Mouse (Mus musculus) CH12.LX (cell line): ENCODE measurements around the gene Usp32. TPM values are rescaled to one million over a fixed set of nuclear protein-coding genes. Genes with fewer than 3 reads are reported as not detected.
A peak's percentile ranks its signal among the peaks of the same experiment; 100 is the strongest.

Experiments
- DNase-seq: peaks from one replicate; pipeline ENCODE4 v3.0.0-alpha.2; 2013; ENCODE audit errors: extremely low read depth
- H3K27ac ChIP-seq: 2 replicates; pipeline ENCODE4 v1.5.1; 2012; ENCODE audit warnings: low read depth, mild to moderate bottlenecking, control low read depth, moderate library complexity; ENCODE audit not compliant: insufficient read depth
- H3K27me3 ChIP-seq: replicated peaks from 2 replicates; pipeline ENCODE3; 2012; ENCODE audit warnings: inconsistent platforms
- H3K36me3 ChIP-seq, 2 experiments: replicated peaks in 1 of 2; 2 replicates each; pipeline versions ENCODE3 to v1.6.1; 2012; ENCODE audit warnings: inconsistent platforms in 1 of 2, low read length in 1 of 2, mild to moderate bottlenecking in 1 of 2, mixed read lengths in 1 of 2, moderate library complexity in 1 of 2; ENCODE audit not compliant: control insufficient read depth in 1 of 2, insufficient read depth in 1 of 2
- H3K4me1 ChIP-seq, 2 experiments: 2 replicates each; pipeline ENCODE4 v1.6.1; 2012; ENCODE audit warnings: inconsistent platforms in 1 of 2, moderate library complexity in 1 of 2; ENCODE audit not compliant: insufficient read depth in 2 of 2, control insufficient read depth in 1 of 2
- H3K4me2 ChIP-seq: 2 replicates; pipeline ENCODE4 v1.6.1; 2012; ENCODE audit warnings: low read depth, mild to moderate bottlenecking, control low read depth; ENCODE audit not compliant: poor library complexity, insufficient read depth, severe bottlenecking
- H3K4me3 ChIP-seq, 3 experiments: fragments of 150-350 bp in 1 of 3; sonication (generic) in 1 of 3; replicated peaks in 1 of 3; 2 replicates each; pipeline versions ENCODE3 to v1.5.1; 2011 to 2012; ENCODE audit warnings: low read depth in 2 of 3, low read length in 2 of 3, mild to moderate bottlenecking in 2 of 3, moderate library complexity in 2 of 3, control low read depth in 1 of 3, improper control_type of control experiment in 1 of 3, inconsistent platforms in 1 of 3, mixed read lengths in 1 of 3; ENCODE audit not compliant: poor library complexity in 1 of 3
- H3K79me2 ChIP-seq: replicated peaks from 2 replicates; pipeline ENCODE4 v1.6.1; 2012; ENCODE audit warnings: mild to moderate bottlenecking, moderate library complexity; ENCODE audit not compliant: control insufficient read depth, poor library complexity, insufficient read depth, severe bottlenecking; ENCODE audit errors: extremely low read depth
- H3K9ac ChIP-seq: 2 replicates; pipeline ENCODE4 v1.6.1; 2012; ENCODE audit warnings: low read depth, mild to moderate bottlenecking, control low read depth, moderate library complexity; ENCODE audit not compliant: insufficient read depth
- H3K9me3 ChIP-seq: replicated peaks from 2 replicates; pipeline ENCODE3; 2012; ENCODE audit warnings: low read length, inconsistent platforms, mixed read lengths
- BHLHE40 ChIP-seq: IDR thresholded peaks from 2 replicates; pipeline ENCODE4 v1.6.1; 2011; ENCODE audit warnings: mild to moderate bottlenecking, low read depth, low read length, improper control_type of control experiment
- CHD1 ChIP-seq: IDR thresholded peaks from 2 replicates; pipeline ENCODE4 v1.6.1; 2012; ENCODE audit warnings: low read depth, low read length, improper control_type of control experiment, inconsistent platforms
- CTCF ChIP-seq, 2 experiments: IDR thresholded peaks in 1 of 2; conservative IDR thresholded peaks in 1 of 2; 2 replicates each; pipeline ENCODE4 v1.5.1; 2011 to 2012; ENCODE audit warnings: low read depth in 2 of 2, low read length in 2 of 2, improper control_type of control experiment in 1 of 2, inconsistent platforms in 1 of 2, mild to moderate bottlenecking in 1 of 2, moderate library complexity in 1 of 2
- EP300 ChIP-seq: IDR thresholded peaks from 2 replicates; pipeline ENCODE4 v1.6.1; 2011; ENCODE audit warnings: low read length, improper control_type of control experiment
- ETS1 ChIP-seq: conservative IDR thresholded peaks from 2 replicates; pipeline ENCODE4 v1.6.1; 2012; ENCODE audit warnings: low read depth, mild to moderate bottlenecking, inconsistent platforms, low read length, improper control_type of control experiment, moderate library complexity
- HCFC1 ChIP-seq: IDR thresholded peaks from 2 replicates; pipeline ENCODE4 v1.6.1; 2012; ENCODE audit warnings: low read depth, mild to moderate bottlenecking, inconsistent platforms, low read length, improper control_type of control experiment
- IRF4 ChIP-seq: IDR thresholded peaks from 2 replicates; pipeline ENCODE4 v1.6.1; 2014; ENCODE audit warnings: low read depth, mild to moderate bottlenecking, inconsistent platforms, low read length, improper control_type of control experiment
- JUN ChIP-seq: IDR thresholded peaks from 2 replicates; pipeline ENCODE4 v1.6.1; 2011; ENCODE audit warnings: low read depth, mild to moderate bottlenecking, low read length, improper control_type of control experiment, moderate library complexity; ENCODE audit not compliant: insufficient read depth
- MAFK ChIP-seq: IDR thresholded peaks from 2 replicates; pipeline ENCODE4 v1.6.1; 2011; ENCODE audit warnings: low read length, improper control_type of control experiment; ENCODE audit not compliant: insufficient replicate concordance
- MEF2A ChIP-seq: IDR thresholded peaks from 2 replicates; pipeline ENCODE4 v1.6.1; 2014; ENCODE audit warnings: low read depth, mild to moderate bottlenecking, inconsistent platforms, low read length, improper control_type of control experiment, borderline replicate concordance
- MYC ChIP-seq: IDR thresholded peaks from 2 replicates; pipeline ENCODE4 v1.6.1; 2011; ENCODE audit warnings: low read depth, mild to moderate bottlenecking, improper control_type of control experiment, low read length
- POLR2AphosphoS2 ChIP-seq: IDR thresholded peaks from 2 replicates; pipeline ENCODE4 v1.6.1; 2011; ENCODE audit warnings: low read depth, low read length, improper control_type of control experiment
- RAD21 ChIP-seq: IDR thresholded peaks from 2 replicates; pipeline ENCODE4 v1.6.1; 2011; ENCODE audit warnings: low read depth, mild to moderate bottlenecking, low read length, improper control_type of control experiment, moderate library complexity
- RCOR1 ChIP-seq: conservative IDR thresholded peaks from 2 replicates; pipeline ENCODE4 v1.6.1; 2012; ENCODE audit warnings: low read depth, mild to moderate bottlenecking, inconsistent platforms, low read length, improper control_type of control experiment
- SMC3 ChIP-seq: IDR thresholded peaks from 2 replicates; pipeline ENCODE4 v1.6.1; 2011; ENCODE audit warnings: low read depth, low read length, improper control_type of control experiment
- TBP ChIP-seq: conservative IDR thresholded peaks from 2 replicates; pipeline ENCODE4 v1.6.1; 2011; ENCODE audit warnings: low read depth, low read length, improper control_type of control experiment
- USF1 ChIP-seq: IDR thresholded peaks from 2 replicates; pipeline ENCODE4 v1.6.1; 2014; ENCODE audit warnings: low read depth, mild to moderate bottlenecking, inconsistent platforms, low read length, improper control_type of control experiment
- ZNF384 ChIP-seq: IDR thresholded peaks from 2 replicates; pipeline ENCODE4 v1.6.1; 2012; ENCODE audit warnings: low read depth, low read length, improper control_type of control experiment, inconsistent platforms
- dilution Hi-C: fragments of 300-500 bp; cut with MboI; formaldehyde crosslinking; loops from 2 replicates; pipeline ENCODE4 v1.14.3; 2020; ENCODE audit warnings: low sequenced_read_pairs; ENCODE audit not compliant: extremely low pct_unique_long_range_greater_than_20kb, extremely low pct_ligation_motif_present
- in situ Hi-C: fragments of 300-500 bp; cut with MboI; formaldehyde crosslinking; loops from 3 replicates; pipeline ENCODE4 v1.14.3; 2019; ENCODE audit warnings: low sequenced_read_pairs, low pct_ligation_motif_present, low pct_unique_long_range_greater_than_20kb, mixed read lengths
- polyA plus RNA-seq: library from polyadenylated mRNA; unstranded; fragments of >175 nt; gene quantifications from 2 replicates; pipeline ENCODE4 v1.2.1, GENCODE M21; 2012; ENCODE audit warnings: low read depth; ENCODE audit not compliant: insufficient read length
- total RNA-seq, 2 experiments: library from RNA; depleted of rRNA; stranded (reverse); fragments of 300-350 nt in 1 of 2; fragments of >200 nt in 1 of 2; gene quantifications; 2 replicates each; pipeline ENCODE4 v1.2.3; 2012 to 2014

Gene Usp32
- total and polyA plus RNA-seq, 3 experiments: 7.4 to 12.0 (median 11.8) TPM

GRCm38 (mm10) chr11:85039256-85039655, 100.7 kb downstream of the Usp32 start:
- H3K9me3 ChIP-seq: no peaks in the 10 kb centered on the region
- in situ Hi-C loops (no loop called here), dilution Hi-C loops (no loop called here)
- H3K4me2 ChIP-seq: no peak overlapping the region
- no peak for DNase-seq
- no peak for TF ChIP-seq MEF2A
- TF ChIP-seq ZNF384: peak; percentile 72
- no peaks in the 10 kb centered on the region for H3K4me1 ChIP-seq
- peaks cover 10 to 38% of the 10 kb centered on the region in 2 experiments for H3K36me3 ChIP-seq
- H3K9ac ChIP-seq: no peak overlapping the region
- H3K27me3 ChIP-seq: no peaks in the 10 kb centered on the region
- no peaks in the 10 kb centered on the region for H3K79me2 ChIP-seq
- H3K4me3 ChIP-seq: no peak overlapping the region
- no peak overlapping the region for H3K27ac ChIP-seq

- no peak for TF ChIP-seq HCFC1
- peak; percentile 51 for TF ChIP-seq RAD21
- peak; percentile 39 for TF ChIP-seq SMC3
- no peak for TF ChIP-seq MEF2A
- TF ChIP-seq CTCF (conservative IDR thresholded peaks at IDR 0.05 in 1 of 2, IDR thresholded peaks at IDR 0.05 in 1 of 2; ENCODE audit: low read depth in 2 of 2, low read length in 2 of 2): peak; percentile 16 to 52; a peak in 2 of 4 replicates
- no peak overlapping the region for H3K27ac ChIP-seq
- in situ Hi-C loops (no loop called here), dilution Hi-C loops (no loop called here)
- no peaks in the 10 kb centered on the region for H3K79me2 ChIP-seq
- H3K4me2 ChIP-seq: no peak overlapping the region
- DNase-seq: peak; percentile 25
- H3K4me3 ChIP-seq: no peak overlapping the region
- no peaks in the 10 kb centered on the region for H3K9me3 ChIP-seq
- H3K4me1 ChIP-seq: no peaks in the 10 kb centered on the region
- peaks cover 8 to 30% of the 10 kb centered on the region in 2 experiments for H3K36me3 ChIP-seq
- no peaks in the 10 kb centered on the region for H3K27me3 ChIP-seq
- no peak overlapping the region for H3K9ac ChIP-seq
Observed at GRCm38 (mm10) chr11:85013121-85013520, 126.8 kb downstream of the Usp32 start.

DNA sequence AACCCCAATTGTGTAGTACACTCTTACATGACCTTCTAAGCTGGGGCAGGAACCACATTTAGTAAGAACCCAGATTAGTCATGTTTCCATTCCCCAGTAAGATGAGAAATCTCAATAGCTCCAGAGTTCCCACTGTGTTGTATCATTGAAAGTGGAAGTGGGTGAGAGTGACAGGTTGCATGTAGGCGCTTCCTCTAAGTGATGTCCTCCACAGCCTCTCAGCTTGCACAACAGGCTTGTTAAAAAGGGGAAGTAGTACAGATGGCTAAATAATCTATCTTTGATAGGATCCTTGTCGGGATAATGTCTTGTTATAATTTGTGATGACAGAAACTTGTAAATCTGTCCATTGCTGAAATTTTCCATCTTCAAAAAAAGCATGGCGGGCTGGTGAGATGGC, 136.4 kb downstream of the Usp32 start:
- H3K9ac ChIP-seq: no peak overlapping the region
- dilution Hi-C loops: no loop called here
- H3K4me2 ChIP-seq: no peak overlapping the region
- no peaks in the 10 kb centered on the region for H3K27me3 ChIP-seq
- DNase-seq: peak; percentile 72
- peak; percentile 22; the same call in 1 of the 2 replicates for TF ChIP-seq JUN
- TF ChIP-seq IRF4: peak; percentile 51; the same call in 1 of the 2 replicates
- no peak for TF ChIP-seq RAD21
- no peak for TF ChIP-seq HCFC1
- 0 out of 2 replicates have a peak, but pooled peaks have one; percentile 30 for TF ChIP-seq BHLHE40
- TF ChIP-seq MAFK: 0 out of 2 replicates have a peak, but pooled peaks have one; percentile 25
- no peak for TF ChIP-seq USF1
- no peak for TF ChIP-seq MYC
- TF ChIP-seq SMC3: no peak
- no peak for TF ChIP-seq RCOR1
- no peak for TF ChIP-seq POLR2AphosphoS2
- TF ChIP-seq CHD1: no peak
- TF ChIP-seq EP300: peak; percentile 76
- TF ChIP-seq ETS1: peak; percentile 58
- no peak for TF ChIP-seq TBP
- H3K27ac ChIP-seq: no peak overlapping the region
- H3K9me3 ChIP-seq: no peaks in the 10 kb centered on the region
- peaks cover 3 to 32% of the 10 kb centered on the region in 2 experiments for H3K36me3 ChIP-seq
- H3K4me1 ChIP-seq: peaks cover 0 to 6% of the 10 kb centered on the region in 2 experiments; a peak in 1 of 4 replicates
- no peaks in the 10 kb centered on the region for H3K79me2 ChIP-seq
- H3K4me3 ChIP-seq: no peak overlapping the region
- in situ Hi-C loops: no loop called here
